Mouse (Mus musculus) MEL (cell line): ENCODE measurements around the gene Ap1g1.

Experiments
- BHLHE40 ChIP-seq: IDR thresholded peaks from 2 replicates; pipeline ENCODE4 v1.6.1; 2012; ENCODE audit warnings: low read depth, mild to moderate bottlenecking, inconsistent platforms, low read length, improper control_type of control experiment, borderline replicate concordance
- CHD1 ChIP-seq: IDR thresholded peaks from 2 replicates; pipeline ENCODE4 v1.6.1; 2012; ENCODE audit warnings: low read depth, mild to moderate bottlenecking, inconsistent platforms, low read length, improper control_type of control experiment
- CTCF ChIP-seq, 3 experiments: IDR thresholded peaks in 2 of 3; conservative IDR thresholded peaks in 1 of 3; 2 replicates each; pipeline ENCODE4 v1.5.1; 2011 to 2012; ENCODE audit warnings: low read length in 3 of 3, low read depth in 2 of 3, mild to moderate bottlenecking in 2 of 3, improper control_type of control experiment in 1 of 3, inconsistent platforms in 1 of 3, mixed read lengths in 1 of 3, moderate library complexity in 1 of 3; ENCODE audit not compliant: control insufficient read depth in 1 of 3, insufficient read depth in 1 of 3, poor library complexity in 1 of 3, severe bottlenecking in 1 of 3
- GATA1 ChIP-seq: IDR thresholded peaks from 2 replicates; pipeline ENCODE4 v1.6.1; 2011; ENCODE audit warnings: low read depth, low read length, improper control_type of control experiment
- HCFC1 ChIP-seq: IDR thresholded peaks from 2 replicates; pipeline ENCODE4 v1.6.1; 2012; ENCODE audit warnings: low read depth, mild to moderate bottlenecking, inconsistent platforms, low read length, improper control_type of control experiment, moderate library complexity
- JUND ChIP-seq: IDR thresholded peaks from 2 replicates; pipeline ENCODE4 v1.6.1; 2011; ENCODE audit warnings: low read depth, mild to moderate bottlenecking, improper control_type of control experiment, low read length
- MAFK ChIP-seq: IDR thresholded peaks from 2 replicates; pipeline ENCODE4 v1.6.1; 2011; ENCODE audit warnings: low read depth, mild to moderate bottlenecking, low read length, improper control_type of control experiment, borderline replicate concordance
- NELFE ChIP-seq: IDR thresholded peaks from 2 replicates; pipeline ENCODE4 v1.6.1; 2011; ENCODE audit warnings: low read depth, low read length, improper control_type of control experiment
- POLR2A ChIP-seq, 2 experiments: IDR thresholded peaks; 2 replicates each; pipeline ENCODE4 v1.6.1; 2011 to 2012; ENCODE audit warnings: low read length in 2 of 2, mild to moderate bottlenecking in 2 of 2, control low read depth in 1 of 2, improper control_type of control experiment in 1 of 2, low read depth in 1 of 2, moderate library complexity in 1 of 2; ENCODE audit not compliant: control insufficient read depth in 1 of 2, insufficient read depth in 1 of 2, poor library complexity in 1 of 2
- SIN3A ChIP-seq: IDR thresholded peaks from 2 replicates; pipeline ENCODE4 v1.6.1; 2012; ENCODE audit warnings: low read length, improper control_type of control experiment, inconsistent platforms
- TBP ChIP-seq: IDR thresholded peaks from 2 replicates; pipeline ENCODE4 v1.8.0; 2011; ENCODE audit warnings: low read depth, low read length, improper control_type of control experiment
- TCF12 ChIP-seq: IDR thresholded peaks from 2 replicates; pipeline ENCODE4 v1.6.1; 2014; ENCODE audit warnings: low read depth, mild to moderate bottlenecking, inconsistent platforms, low read length, improper control_type of control experiment, moderate library complexity
- USF1 ChIP-seq: IDR thresholded peaks from 2 replicates; pipeline ENCODE4 v1.6.1; 2014; ENCODE audit warnings: low read depth, mild to moderate bottlenecking, inconsistent platforms, low read length, improper control_type of control experiment, moderate library complexity

DNA sequence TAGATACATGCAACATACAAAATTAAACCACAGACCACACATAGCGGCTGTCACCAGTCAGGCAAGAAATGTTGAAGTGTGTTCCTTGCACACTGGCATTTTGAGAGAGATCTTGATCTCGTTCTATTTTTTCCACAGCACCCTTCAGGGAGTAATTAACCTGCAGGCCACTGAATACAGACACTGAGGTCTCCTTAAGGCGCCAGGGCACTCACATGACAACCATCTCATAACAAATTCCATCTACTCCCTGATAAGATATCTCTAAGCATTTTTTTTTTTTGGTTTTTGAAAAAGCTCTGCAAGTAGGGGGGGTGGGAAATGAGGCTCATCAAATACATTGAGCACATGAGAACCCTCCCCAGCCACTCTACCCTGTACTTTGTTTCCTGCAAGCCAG, 21.5 kb upstream of the Ap1g1 start:
- TF ChIP-seq BHLHE40 (no peak), CTCF (IDR thresholded peaks at IDR 0.05 in 2 of 3, conservative IDR thresholded peaks at IDR 0.05 in 1 of 3; ENCODE audit: control insufficient read depth in 1 of 3, insufficient read depth in 1 of 3, low read depth in 2 of 3, low read length in 3 of 3, poor library complexity in 1 of 3, severe bottlenecking in 1 of 3) (no peak), JUND (no peak), SIN3A (no peak), TCF12 (no peak), HCFC1 (no peak), TBP (no peak), NELFE (no peak), GATA1 (no peak), MAFK (no peak), CHD1 (no peak), POLR2A (IDR thresholded peaks at IDR 0.05; ENCODE audit: control insufficient read depth in 1 of 2, insufficient read depth in 1 of 2, low read depth in 1 of 2, low read length in 2 of 2, poor library complexity in 1 of 2) (no peak), USF1 (no peak)
